1 mouse cellular context compared by ENCODE assay signal in genomic region chr7:143757696-143758095, GRCm38 (mm10).
TF ChIP-seq lines count a peak whose summit lies in the region.

No protein-coding gene starts in this region.

TF ChIP-seq in CH12.LX, 34 proteins besides CTCF, POLR2A, EP300 and RAD21 (continued from another document):
- TF ChIP-seq RCOR1 (conservative IDR thresholded peaks at IDR 0.05; ENCODE audit: low read depth, low read length) = no peak
- no peak for TF ChIP-seq POLR2AphosphoS2 (IDR thresholded peaks at IDR 0.05; ENCODE audit: low read depth, low read length)
- TF ChIP-seq UBTF (IDR thresholded peaks at IDR 0.05; ENCODE audit: low read depth, low read length) = no peak
